Mouse (Mus musculus) kidney, embryonic 16.5 days (tissue): ENCODE results near the gene Tnrc6c. TPM values are rescaled to one million over a fixed set of nuclear protein-coding genes. Genes with fewer than 3 reads are reported as not detected.

Source experiments
- ATAC-seq: fragments of 200-750 bp; cut with Nextera tagmentation; 2 replicates; pipeline ENCODE4 v1.8.0; 2017; ENCODE audit warnings: moderate TSS enrichment; ENCODE audit not compliant: low FRiP score, low TSS enrichment
- H3K27ac ChIP-seq: fragments of 300-500 bp; sonication (generic); 2 replicates; pipeline ENCODE4 v1.5.1; 2014; ENCODE audit warnings: low read length
- H3K27me3 ChIP-seq: fragments of 300-500 bp; sonication (generic); 2 replicates; pipeline ENCODE4 v1.6.1; 2014; ENCODE audit warnings: low read length, control low read depth, mixed read lengths; ENCODE audit not compliant: insufficient read depth
- H3K36me3 ChIP-seq: fragments of 300-500 bp; sonication (generic); 2 replicates; pipeline ENCODE4 v1.6.1; 2014; ENCODE audit warnings: low read length, control low read depth, mixed read lengths; ENCODE audit not compliant: insufficient read depth
- H3K4me1 ChIP-seq: fragments of 300-500 bp; sonication (generic); 2 replicates; pipeline ENCODE4 v1.6.1; 2014; ENCODE audit warnings: low read length, control low read depth, mixed read lengths; ENCODE audit not compliant: insufficient read depth
- H3K4me2 ChIP-seq: fragments of 300-500 bp; sonication (generic); replicated peaks from 2 replicates; pipeline ENCODE4 v1.6.1; 2014; ENCODE audit warnings: low read depth, low read length
- H3K4me3 ChIP-seq: fragments of 300-500 bp; sonication (generic); 2 replicates; pipeline ENCODE4 v1.5.1; 2014; ENCODE audit warnings: mild to moderate bottlenecking, low read length
- H3K9ac ChIP-seq: fragments of 300-500 bp; sonication (generic); replicated peaks from 2 replicates; pipeline ENCODE4 v1.6.1; 2014; ENCODE audit warnings: low read length
- H3K9me3 ChIP-seq: fragments of 300-500 bp; sonication (generic); 2 replicates; pipeline ENCODE4 v1.6.1; 2016; ENCODE audit warnings: low read length, control low read depth
- WGBS: fragments of 180-500 bp; shearing (Covaris S2); extraction: QIAGEN DNeasy Blood & Tissue Kit; methylation state at CpG from one replicate; pipeline ENCODE4 v1.1.7; 2014; 5-methylcytosine and 5-hydroxymethylcytosine counted together
- polyA plus RNA-seq: library from polyadenylated mRNA; unstranded; fragments of >200 nt; fragmentation: Nextera tagmentation; extraction: Ambion mirVana; gene quantifications from 2 replicates; pipeline ENCODE4 v1.2.1, GENCODE M21; 2015

Gene Tnrc6c
- polyA plus RNA-seq, 1 experiment from 2014 or later = 9.1 TPM

GRCm38 (mm10) chr11:117778851-117779433 is 124.9 kb downstream of the Tnrc6c start:
- Histone ChIP-seq H3K9me3 (no peaks in the 10 kb centered on the region), H3K36me3 (peaks cover 12% of the 10 kb centered on the region), H3K4me3 (peak overlapping the region; percentile 65), H3K27me3 (no peaks in the 10 kb centered on the region), H3K4me1 (peaks cover 46% of the 10 kb centered on the region), H3K27ac (peak overlapping the region; percentile 89), H3K9ac (peak overlapping the region; percentile 85), H3K4me2 (peak overlapping the region; percentile 97)
- peak; percentile 9; the same call in 1 of the 2 replicates for ATAC-seq
- WGBS = 23% methylated on average over 12 of the region's 12 CpGs

GRCm38 (mm10) chr11:117779434-117780198 is 125.5 kb downstream of the Tnrc6c start:
- Histone ChIP-seq H3K36me3 (peaks cover 10% of the 10 kb centered on the region), H3K27me3 (no peaks in the 10 kb centered on the region), H3K4me3 (peak overlapping the region; percentile 65), H3K27ac (peak overlapping the region; percentile 89), H3K9ac (peak overlapping the region; percentile 85), H3K9me3 (no peaks in the 10 kb centered on the region), H3K4me2 (peak overlapping the region; percentile 97), H3K4me1 (peaks cover 46% of the 10 kb centered on the region)
- WGBS = under 1% methylated on average over 38 of the region's 38 CpGs
- ATAC-seq = peak; percentile 43

GRCm38 (mm10) chr11:117780199-117780515 is 126.1 kb downstream of the Tnrc6c start:
- WGBS = under 1% methylated on average over 17 of the region's 17 CpGs
- Histone ChIP-seq H3K4me3 (peak overlapping the region; percentile 65), H3K4me1 (peaks cover 46% of the 10 kb centered on the region), H3K9me3 (no peaks in the 10 kb centered on the region), H3K4me2 (peak overlapping the region; percentile 97), H3K36me3 (peaks cover 5% of the 10 kb centered on the region), H3K27me3 (no peaks in the 10 kb centered on the region), H3K27ac (peak overlapping the region; percentile 89), H3K9ac (peak overlapping the region; percentile 85)
- peak; percentile 17; the same call in 1 of the 2 replicates for ATAC-seq

- peak overlapping the region; percentile 65 for H3K4me3 ChIP-seq
- peaks cover under 1% of the 10 kb centered on the region; the same call in 1 of the 2 replicates for H3K36me3 ChIP-seq
- H3K9ac ChIP-seq = peak overlapping the region; percentile 85
- H3K27me3 ChIP-seq = no peaks in the 10 kb centered on the region
- peak; percentile 71 for ATAC-seq
- H3K27ac ChIP-seq = peak overlapping the region; percentile 89
- H3K4me2 ChIP-seq = peak overlapping the region; percentile 97
- H3K4me1 ChIP-seq = peaks cover 46% of the 10 kb centered on the region
- no peaks in the 10 kb centered on the region for H3K9me3 ChIP-seq
- under 1% methylated on average over 19 of the region's 19 CpGs for WGBS
Observed at GRCm38 (mm10) chr11:117780582-117781111, 126.6 kb downstream of the Tnrc6c start.

- H3K27me3 ChIP-seq = no peaks in the 10 kb centered on the region
- peak overlapping the region; percentile 65 for H3K4me3 ChIP-seq
- no peak for ATAC-seq
- H3K27ac ChIP-seq = peak overlapping the region; percentile 89
- 12% methylated on average over 18 of the region's 18 CpGs for WGBS
- H3K4me1 ChIP-seq = peaks cover 46% of the 10 kb centered on the region
- H3K9ac ChIP-seq = peak overlapping the region; percentile 54
- no peaks in the 10 kb centered on the region for H3K9me3 ChIP-seq
- peak overlapping the region; percentile 97 for H3K4me2 ChIP-seq
- H3K36me3 ChIP-seq = no peaks in the 10 kb centered on the region
Observed at GRCm38 (mm10) chr11:117781199-117781821, 127.2 kb downstream of the Tnrc6c start.

- Histone ChIP-seq H3K4me1 (peaks cover 46% of the 10 kb centered on the region), H3K4me3 (peak within 1 kb of the TSS; percentile 65), H3K4me2 (peak within 1 kb of the TSS; percentile 97), H3K36me3 (no peaks in the 10 kb centered on the region), H3K9ac (peak within 1 kb of the TSS; percentile 70), H3K9me3 (no peaks in the 10 kb centered on the region), H3K27ac (peak within 1 kb of the TSS; percentile 89), H3K27me3 (no peaks in the 10 kb centered on the region)
- no peak for ATAC-seq
- WGBS = 49% methylated on average over 24 of the region's 24 CpGs
Observed at GRCm38 (mm10) chr11:117781993-117782704, 128.1 kb downstream of the Tnrc6c start, which contains the start of the genes Tmc8 and Tmc6. Gene Tmc8 (plus strand): TSS chr11:117782076. Gene Tmc6 (minus strand): TSS chr11:117782198.

- peak overlapping the region; percentile 62 for H3K4me2 ChIP-seq
- H3K27ac ChIP-seq = peak overlapping the region; percentile 67; the same call in 1 of the 2 replicates
- no peaks in the 10 kb centered on the region for H3K36me3 ChIP-seq
- H3K9me3 ChIP-seq = no peaks in the 10 kb centered on the region
- ATAC-seq = no peak
- WGBS = 55% methylated on average over 9 of the region's 9 CpGs
- peaks cover 46% of the 10 kb centered on the region for H3K4me1 ChIP-seq
- no peaks in the 10 kb centered on the region for H3K27me3 ChIP-seq
- H3K9ac ChIP-seq = peak overlapping the region; percentile 70
- peak overlapping the region; percentile 41 for H3K4me3 ChIP-seq
Observed at GRCm38 (mm10) chr11:117782705-117783034, 128.6 kb downstream of the Tnrc6c start.

GRCm38 (mm10) chr11:117783089-117783488 is 129.0 kb downstream of the Tnrc6c start:
- peak overlapping the region; percentile 67; the same call in 1 of the 2 replicates for H3K27ac ChIP-seq
- peak overlapping the region; percentile 41 for H3K4me3 ChIP-seq
- H3K4me1 ChIP-seq = peaks cover 46% of the 10 kb centered on the region
- H3K9ac ChIP-seq = peak overlapping the region; percentile 70
- H3K9me3 ChIP-seq = no peaks in the 10 kb centered on the region
- no peak for ATAC-seq
- no peaks in the 10 kb centered on the region for H3K36me3 ChIP-seq
- H3K27me3 ChIP-seq = no peaks in the 10 kb centered on the region
- 3% methylated on average over 31 of the region's 31 CpGs for WGBS
- H3K4me2 ChIP-seq = peak overlapping the region; percentile 62

- peak overlapping the region; percentile 70 for H3K9ac ChIP-seq
- WGBS = 42% methylated on average over 10 of the region's 10 CpGs
Observed at GRCm38 (mm10) chr11:117783683-117784309, 129.7 kb downstream of the Tnrc6c start.

More at GRCm38 (mm10) chr11:117783683-117784309, 129.7 kb downstream of the Tnrc6c start:
- ATAC-seq = no peak
- Histone ChIP-seq H3K9me3 (no peaks in the 10 kb centered on the region), H3K36me3 (no peaks in the 10 kb centered on the region), H3K4me2 (peak overlapping the region; percentile 62), H3K27me3 (no peaks in the 10 kb centered on the region), H3K27ac (no peak overlapping the region), H3K4me3 (peak overlapping the region; percentile 41), H3K4me1 (peaks cover 39% of the 10 kb centered on the region)
